Mouse (Mus musculus) urinary bladder, postnatal 10 days (tissue): ENCODE results near the gene Sp8.

Source experiments
- DNase-seq: peaks from one replicate; pipeline ENCODE4 v3.0.0; 2022; ENCODE audit warnings: low spot score

Sp8 gene

GRCm38 (mm10) chr12:118846221-118846620 lies at the start of gene Sp8:
Sp8 (plus strand) TSS chr12:118846329.
- no peak for DNase-seq

GRCm38 (mm10) chr12:118811328-118811961 lies 34.7 kb upstream of the Sp8 start:
- DNase-seq = no peak

- DNase-seq = no peak
Measured at GRCm38 (mm10) chr12:118814561-118814960, 31.6 kb upstream of the Sp8 start.

GRCm38 (mm10) chr12:118816156-118816555 lies 30.0 kb upstream of the Sp8 start:
- no peak for DNase-seq

GRCm38 (mm10) chr12:118829881-118830280 lies 16.2 kb upstream of the Sp8 start:
- no peak for DNase-seq

GRCm38 (mm10) chr12:118836411-118837341 lies 9.5 kb upstream of the Sp8 start:
- DNase-seq = no peak

- DNase-seq = no peak
Measured at GRCm38 (mm10) chr12:118837361-118837760, 8.8 kb upstream of the Sp8 start.

- DNase-seq = no peak
Measured at GRCm38 (mm10) chr12:118838260-118838659, 7.9 kb upstream of the Sp8 start.

GRCm38 (mm10) chr12:118839398-118839797 lies 6.7 kb upstream of the Sp8 start:
- no peak for DNase-seq

GRCm38 (mm10) chr12:118840301-118840700 lies 5.8 kb upstream of the Sp8 start:
- no peak for DNase-seq

- DNase-seq = no peak
Measured at GRCm38 (mm10) chr12:118840861-118841260, 5.3 kb upstream of the Sp8 start.

- DNase-seq = no peak
Measured at GRCm38 (mm10) chr12:118841381-118841922, 4.7 kb upstream of the Sp8 start.

GRCm38 (mm10) chr12:118841971-118842550 lies 4.1 kb upstream of the Sp8 start:
- DNase-seq = no peak

- DNase-seq = no peak
Measured at GRCm38 (mm10) chr12:118842671-118843411, 3.3 kb upstream of the Sp8 start.

GRCm38 (mm10) chr12:118844111-118844510 lies 2.0 kb upstream of the Sp8 start:
- no peak for DNase-seq

- no peak for DNase-seq
Measured at GRCm38 (mm10) chr12:118844841-118845240, 1.3 kb upstream of the Sp8 start.

GRCm38 (mm10) chr12:118845351-118845750 lies 778 bp upstream of the Sp8 start:
- DNase-seq = no peak

- no peak for DNase-seq
Measured at GRCm38 (mm10) chr12:118846649-118847321, 656 bp downstream of the Sp8 start.

- DNase-seq = no peak
Measured at GRCm38 (mm10) chr12:118847381-118847780, 1.3 kb downstream of the Sp8 start.

- DNase-seq = no peak
Measured at GRCm38 (mm10) chr12:118847861-118848495, 1.8 kb downstream of the Sp8 start.
